Mouse (Mus musculus): ENCODE measurements around the gene Mboat7. TPM values are rescaled to one million over a fixed set of nuclear protein-coding genes. Genes with fewer than 3 reads are reported as not detected.

Mboat7 gene
- total RNA-seq, 2 experiments from 2014 or later = 121 to 124 TPM

DNA sequence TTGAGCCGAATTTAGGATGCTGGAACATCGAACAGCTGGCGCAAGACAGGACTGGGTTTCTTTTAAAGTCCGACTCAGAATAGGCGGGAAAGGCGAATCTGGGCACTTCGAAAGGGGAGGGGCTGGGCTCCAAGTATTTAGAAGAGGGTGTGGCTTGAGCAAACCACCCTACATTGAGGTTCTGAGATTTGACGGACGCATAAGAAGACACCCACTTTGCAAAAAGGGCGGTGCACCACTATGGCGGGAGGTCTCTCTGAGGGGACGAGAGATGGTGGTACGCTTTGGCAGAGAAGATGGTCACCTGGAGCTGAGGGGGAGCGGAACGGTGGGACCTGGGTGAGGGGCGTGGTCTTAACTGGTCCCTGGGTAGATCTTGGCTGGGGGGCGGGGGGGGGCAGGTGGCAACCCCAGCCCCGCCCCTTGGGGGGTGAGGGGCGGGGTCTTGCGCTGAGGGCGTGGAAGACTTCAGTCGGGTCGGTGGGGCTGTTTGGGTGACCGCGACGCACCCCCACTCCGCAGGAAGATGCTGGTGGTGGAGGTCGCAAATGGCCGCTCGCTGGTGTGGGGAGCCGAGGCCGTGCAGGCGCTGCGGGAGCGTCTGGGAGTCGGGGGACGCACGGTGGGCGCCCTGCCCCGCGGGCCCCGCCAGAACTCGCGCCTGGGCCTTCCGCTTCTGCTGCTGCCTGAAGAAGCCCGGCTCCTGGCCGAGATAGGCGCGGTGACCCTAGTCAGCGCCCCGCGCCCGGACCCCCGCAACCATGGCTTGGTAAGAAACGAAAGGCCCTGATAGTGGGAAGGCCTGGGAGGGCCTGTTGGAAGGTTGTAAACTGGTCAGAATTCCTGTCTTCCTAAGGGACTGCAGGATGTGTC lies 989 bp upstream of the Mboat7 start:
- DNase-seq (ENCODE audit: low spot score in 2 of 2) = peak; percentile 46 to 71

DNA sequence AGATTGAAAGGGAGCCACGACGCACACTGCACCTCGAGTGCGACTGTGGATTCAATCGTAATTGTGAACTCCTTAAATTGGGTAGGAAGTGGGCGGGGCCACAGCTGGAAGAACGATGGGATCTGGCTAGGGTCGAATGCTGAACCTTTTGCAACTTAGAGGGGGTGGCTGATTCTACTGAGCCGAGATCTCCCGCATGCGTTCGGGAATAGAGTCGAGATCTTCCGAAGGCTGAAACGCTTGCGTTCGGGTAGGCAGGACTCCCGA lies 419 bp upstream of the Mboat7 start:
- no peak for DNase-seq (ENCODE audit: low spot score in 2 of 2)

DNA sequence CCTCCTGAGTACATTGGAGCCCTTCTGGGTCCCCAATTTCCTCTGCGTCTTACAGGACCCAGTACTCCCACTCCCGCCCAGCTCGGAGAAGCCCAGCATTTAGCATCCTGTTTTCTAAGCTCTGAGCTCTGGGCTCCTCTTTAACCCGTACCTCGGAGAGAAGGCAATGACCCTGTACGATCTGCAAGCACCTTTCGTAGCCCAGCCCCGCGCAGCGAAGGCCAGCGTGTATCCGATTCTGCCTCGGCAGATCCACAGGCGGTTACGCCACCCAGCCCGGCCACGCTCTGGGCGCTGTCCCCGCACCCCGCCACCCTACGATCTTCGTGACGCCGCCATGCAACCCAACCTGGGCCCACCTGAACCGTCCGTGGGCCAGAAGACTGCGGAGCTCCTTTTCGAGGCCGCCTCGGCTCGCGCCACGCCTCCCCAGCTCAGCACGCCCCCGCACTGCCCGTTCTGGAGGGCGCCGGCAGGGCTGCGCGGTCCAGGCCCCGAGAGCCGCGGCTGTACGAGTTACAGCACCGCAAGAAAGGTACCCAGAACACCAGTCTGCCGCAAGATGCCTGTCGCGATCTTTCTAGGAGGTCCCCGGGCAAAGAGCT lies 839 bp downstream of the Mboat7 start, which contains the start of gene Tsen34:
Gene Tsen34 (plus strand): TSS at position 482 of the 605 bp plus-strand sequence.
- peak in 1 of 2 experiments; percentile 36 for DNase-seq (ENCODE audit: low spot score in 2 of 2)

DNA sequence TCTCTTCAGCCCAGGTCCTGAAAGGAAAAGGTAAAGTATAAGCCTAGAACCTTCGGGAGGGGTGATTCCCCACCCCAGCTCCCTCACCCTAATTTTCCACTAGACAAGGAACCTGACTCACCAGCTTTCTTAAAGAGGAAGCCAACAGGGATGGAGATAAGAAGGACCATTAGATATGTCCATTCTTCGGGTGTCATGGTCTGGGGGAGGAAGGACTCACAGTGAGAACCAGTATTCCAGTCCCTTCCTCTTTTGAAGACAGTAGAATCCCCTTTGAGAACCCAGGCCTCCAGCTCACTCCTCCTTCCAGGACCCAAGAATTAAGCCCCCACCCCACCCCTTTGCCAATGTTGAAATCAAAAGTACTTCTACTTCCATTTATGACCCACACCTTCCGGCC lies 1.4 kb downstream of the Mboat7 start:
- DNase-seq (ENCODE audit: low spot score in 2 of 2) = no peak

DNA sequence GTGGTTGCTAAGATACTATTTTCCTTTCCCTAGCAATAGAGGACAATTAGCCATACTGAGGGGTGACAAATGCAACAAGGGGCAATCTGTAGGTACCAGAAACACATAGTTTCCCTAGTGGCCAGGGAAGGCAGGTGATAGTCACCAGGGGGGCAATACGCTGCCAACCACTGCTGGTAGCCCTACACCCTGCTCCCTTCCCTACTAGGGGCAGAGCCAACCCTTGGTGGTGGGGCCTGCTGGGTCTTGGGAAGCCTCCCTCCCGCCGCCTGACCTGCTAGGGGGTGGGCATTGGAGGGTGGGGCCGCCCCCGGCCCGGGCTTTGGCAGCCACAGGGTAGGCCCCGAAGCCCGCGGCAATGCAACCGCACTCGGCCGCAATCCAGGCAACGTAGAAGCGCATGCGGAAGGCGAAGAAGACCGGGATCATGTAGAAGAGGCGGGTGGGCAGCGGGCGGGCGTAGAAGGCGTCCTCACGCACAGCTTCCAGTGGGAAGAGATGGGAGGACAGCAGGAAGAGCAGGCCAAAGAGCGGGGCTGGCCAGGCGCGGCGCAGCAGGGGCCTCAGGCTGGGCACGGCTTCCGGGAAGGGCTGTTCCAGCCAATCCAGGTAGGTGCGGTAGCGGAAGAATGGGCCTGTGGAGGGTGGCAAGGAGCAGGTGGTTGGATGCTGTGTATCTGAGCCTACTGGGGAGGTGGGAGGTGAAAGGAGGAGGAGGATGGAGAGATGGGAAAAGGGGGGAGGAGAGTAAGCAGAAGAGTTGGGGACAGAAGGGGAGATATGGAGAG lies 7.7 kb downstream of the Mboat7 start:
- no peak for DNase-seq (ENCODE audit: low spot score in 2 of 2)

DNA sequence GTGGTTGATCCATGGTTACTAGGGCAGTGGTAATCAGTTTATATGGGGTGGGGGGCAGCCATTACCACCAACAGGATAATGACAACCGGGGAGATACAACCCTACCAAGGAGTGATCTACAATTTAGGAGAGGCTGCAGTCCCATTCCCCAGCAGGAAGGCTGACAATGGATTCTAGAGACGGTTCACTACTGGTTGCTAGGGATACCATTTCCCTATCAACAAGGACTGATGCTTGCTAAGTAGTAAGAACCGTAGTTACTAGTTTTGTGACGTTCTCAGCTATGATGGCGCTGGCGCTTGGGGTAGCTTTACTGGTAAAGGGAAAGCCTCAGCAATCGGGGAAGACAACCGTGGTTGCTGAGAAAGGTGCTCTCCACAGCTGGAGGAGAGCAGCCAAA lies 8.6 kb downstream of the Mboat7 start:
- DNase-seq (ENCODE audit: low spot score in 2 of 2) = no peak

DNA sequence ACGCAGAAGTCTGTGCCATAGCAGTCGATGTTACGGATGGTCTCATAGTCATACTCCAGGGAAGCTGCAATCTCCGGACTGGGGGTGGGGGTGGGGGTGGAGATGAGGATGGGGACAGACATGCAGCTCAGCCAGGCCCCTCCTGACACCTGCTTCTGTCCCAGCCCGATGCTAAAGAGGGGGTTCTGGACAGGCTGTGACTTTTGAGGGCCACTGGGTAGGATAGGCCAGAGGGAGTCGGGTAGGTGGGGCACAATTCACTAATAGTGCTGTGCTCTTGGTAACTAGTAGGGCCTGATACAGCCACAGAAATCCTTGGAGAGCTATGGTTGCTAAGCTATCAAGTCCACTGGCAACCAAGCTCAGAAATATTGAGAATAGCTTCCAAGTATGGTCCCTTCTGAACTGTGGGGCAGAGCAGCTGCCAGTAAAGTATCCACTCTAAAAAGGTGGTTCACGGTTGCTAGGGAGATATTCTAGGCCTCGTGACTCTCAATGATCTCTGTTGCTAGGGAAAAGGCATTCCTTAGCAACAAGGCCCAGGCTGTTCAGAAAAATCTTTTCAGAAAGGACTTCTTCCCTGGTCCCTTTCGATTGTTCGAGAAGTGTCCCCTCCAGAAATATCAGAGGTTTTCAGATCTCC lies 9.3 kb downstream of the Mboat7 start:
- no peak for DNase-seq (ENCODE audit: low spot score in 2 of 2)

DNA sequence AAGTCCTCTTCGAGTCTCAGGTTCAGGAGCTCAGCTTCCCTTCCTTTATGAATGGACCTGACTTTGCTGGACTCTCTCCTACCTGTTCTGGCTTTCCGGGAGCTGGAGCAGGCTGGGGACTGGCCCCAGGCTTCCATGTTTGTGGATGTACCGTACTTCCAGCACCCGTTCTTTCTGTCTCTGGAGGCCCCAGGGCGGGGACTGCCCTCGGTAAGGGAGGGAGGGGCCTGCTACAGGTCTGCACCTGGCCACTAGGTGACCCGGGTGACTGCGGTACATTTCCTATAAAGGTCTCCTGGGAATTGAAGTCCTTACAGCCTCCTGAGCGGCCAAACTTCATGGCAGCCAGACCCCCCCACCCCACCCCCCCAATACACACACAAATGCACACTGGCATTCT lies 16.0 kb downstream of the Mboat7 start, which contains the start of gene Tmc4:
Gene Tmc4 (minus strand): TSS at position 212 of the 400 bp plus-strand sequence.
- DNase-seq (ENCODE audit: low spot score in 2 of 2) = no peak

DNA sequence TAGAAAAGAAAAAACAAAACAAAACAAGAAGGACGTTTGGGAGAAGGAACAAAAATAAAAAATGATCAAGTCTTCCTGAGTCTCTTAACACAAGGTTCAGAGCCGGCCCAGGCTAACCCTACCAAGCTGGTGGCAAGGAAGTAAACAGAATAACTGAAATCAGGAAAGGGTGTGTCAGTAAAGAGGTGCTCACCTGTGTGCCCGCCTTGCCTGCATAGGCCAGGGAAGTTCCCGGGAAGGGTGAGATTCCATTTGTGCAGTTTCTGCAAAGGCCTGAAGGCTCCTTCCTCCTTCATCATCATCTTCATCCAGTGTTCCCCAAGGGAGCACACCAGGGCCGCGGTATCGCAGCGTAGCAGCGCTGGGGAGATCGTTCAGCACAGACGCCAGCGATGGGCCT lies 17.0 kb downstream of the Mboat7 start:
- no peak for DNase-seq (ENCODE audit: low spot score in 2 of 2)

DNA sequence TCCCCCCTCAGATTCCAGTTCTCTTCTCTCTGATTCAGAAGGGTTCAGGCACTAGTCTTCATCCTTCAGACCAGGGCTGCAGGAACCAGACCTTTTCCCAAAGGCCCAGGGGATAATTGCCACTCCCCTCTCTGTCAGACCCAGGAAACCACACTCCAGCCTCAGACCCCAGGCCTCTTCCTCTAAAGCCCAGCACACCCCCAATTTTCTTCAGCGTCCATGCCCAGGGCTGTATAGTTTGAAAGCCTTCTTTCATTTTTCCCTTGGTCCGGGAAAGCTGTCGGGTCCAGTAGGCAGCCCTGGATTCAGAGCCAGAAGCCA lies 18.1 kb downstream of the Mboat7 start:
- no peak for DNase-seq (ENCODE audit: low spot score in 2 of 2)

DNA sequence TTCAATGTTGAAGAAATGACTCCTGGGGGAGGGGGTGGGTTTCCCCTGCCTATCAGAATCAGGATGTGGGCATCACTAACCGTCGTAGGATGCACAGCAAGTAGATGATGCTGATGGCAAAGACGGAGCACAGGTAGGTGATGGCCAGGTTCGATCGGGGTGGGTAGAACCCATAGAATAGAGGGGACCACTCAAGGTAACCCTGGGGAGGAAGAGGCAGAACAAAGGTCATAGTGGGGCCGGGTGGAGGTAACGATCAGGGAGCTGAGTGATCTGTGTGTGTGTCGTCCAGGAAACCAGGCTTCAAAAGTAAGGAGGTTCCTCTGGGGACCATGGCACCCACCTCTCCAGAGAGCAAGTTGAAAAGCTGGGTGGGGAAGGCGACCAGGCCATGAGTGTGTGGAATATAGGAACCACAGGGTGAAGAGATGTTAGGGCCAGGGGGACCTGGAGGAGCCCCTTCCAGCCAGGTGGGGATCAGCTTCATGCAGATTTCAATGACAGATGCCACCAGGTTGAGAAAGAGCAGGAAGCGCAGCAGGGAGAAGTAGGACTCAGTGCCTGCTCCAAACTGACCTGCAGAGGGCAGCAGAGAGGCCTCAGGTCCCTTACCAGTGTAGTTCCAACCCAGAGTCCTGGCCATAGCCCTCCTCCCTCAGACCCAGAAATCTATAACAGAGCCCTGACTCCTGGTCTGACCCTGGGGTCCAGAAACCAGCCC lies 18.7 kb downstream of the Mboat7 start:
- DNase-seq (ENCODE audit: low spot score in 2 of 2) = peak; percentile 76 to 84

DNA sequence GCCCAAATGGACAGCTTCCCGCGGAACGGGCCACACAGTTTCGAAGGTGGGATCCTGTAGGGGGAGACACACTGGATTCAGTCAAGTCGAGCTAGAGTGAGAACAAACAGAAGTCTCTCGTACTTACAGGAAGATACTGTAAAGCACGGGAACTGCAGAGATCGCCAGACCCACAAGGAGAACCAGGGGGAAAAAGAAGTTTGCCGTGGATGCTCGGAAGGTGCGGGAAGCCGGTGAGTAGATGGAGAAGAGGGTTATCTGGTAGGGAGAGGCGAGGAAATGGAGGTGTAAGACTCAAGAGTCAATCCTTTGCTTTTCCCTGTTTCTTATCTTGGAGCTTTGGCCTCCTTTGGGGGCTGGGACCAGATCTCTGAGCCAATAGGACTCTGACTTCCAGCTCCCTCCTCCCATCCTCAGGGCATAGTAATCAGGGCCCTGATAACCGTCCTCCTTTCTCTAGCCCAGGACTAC lies 26.4 kb downstream of the Mboat7 start:
- no peak for DNase-seq (ENCODE audit: low spot score in 2 of 2)

DNA sequence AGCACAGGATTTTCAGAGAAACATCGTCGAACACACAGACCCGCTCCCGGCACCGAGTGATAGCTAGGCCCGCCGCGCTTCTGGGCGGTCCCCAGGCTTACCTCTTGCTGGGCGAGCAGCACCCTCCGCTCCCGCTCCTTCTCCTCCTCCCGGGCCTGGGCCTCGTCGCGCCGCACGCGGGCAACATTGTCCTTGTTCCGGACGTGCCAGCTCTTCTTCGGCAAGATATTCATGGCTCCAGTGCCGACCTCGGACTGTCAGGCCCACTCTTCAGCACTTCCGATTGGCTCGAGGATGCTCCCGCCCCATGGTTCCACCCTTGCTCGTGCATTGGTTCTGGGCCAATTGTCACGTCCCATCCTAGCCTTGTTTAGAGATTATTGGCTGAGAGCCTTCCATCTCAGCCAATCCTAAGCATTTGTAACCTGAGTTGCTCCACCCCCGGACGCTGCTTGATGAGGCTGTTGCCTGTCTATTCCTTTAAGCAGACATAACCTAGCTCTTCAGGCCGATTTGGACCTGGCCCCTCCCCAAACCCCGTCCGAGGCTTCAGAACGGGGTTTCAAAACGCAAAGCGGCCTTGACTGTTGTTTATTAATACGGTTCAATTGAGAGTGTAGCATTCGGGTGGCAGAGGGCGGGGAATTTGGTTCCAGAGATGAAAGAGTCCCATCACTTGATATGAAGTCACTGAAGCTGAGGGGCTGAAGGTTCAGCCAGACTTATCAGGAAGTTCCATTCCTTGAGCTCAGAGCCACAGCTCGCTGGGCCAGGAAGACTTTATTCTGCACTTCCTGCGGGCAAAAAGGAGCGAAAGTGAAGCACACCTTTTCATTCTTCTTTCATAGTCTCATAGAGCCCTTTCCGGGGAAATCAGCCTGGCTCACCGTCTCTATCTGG lies 27.9 kb downstream of the Mboat7 start, which contains the start of gene Leng1:
Gene Leng1 (minus strand): TSS at position 626 of the 900 bp plus-strand sequence.
- DNase-seq (ENCODE audit: low spot score in 2 of 2) = peak; percentile 96 to 99

DNA sequence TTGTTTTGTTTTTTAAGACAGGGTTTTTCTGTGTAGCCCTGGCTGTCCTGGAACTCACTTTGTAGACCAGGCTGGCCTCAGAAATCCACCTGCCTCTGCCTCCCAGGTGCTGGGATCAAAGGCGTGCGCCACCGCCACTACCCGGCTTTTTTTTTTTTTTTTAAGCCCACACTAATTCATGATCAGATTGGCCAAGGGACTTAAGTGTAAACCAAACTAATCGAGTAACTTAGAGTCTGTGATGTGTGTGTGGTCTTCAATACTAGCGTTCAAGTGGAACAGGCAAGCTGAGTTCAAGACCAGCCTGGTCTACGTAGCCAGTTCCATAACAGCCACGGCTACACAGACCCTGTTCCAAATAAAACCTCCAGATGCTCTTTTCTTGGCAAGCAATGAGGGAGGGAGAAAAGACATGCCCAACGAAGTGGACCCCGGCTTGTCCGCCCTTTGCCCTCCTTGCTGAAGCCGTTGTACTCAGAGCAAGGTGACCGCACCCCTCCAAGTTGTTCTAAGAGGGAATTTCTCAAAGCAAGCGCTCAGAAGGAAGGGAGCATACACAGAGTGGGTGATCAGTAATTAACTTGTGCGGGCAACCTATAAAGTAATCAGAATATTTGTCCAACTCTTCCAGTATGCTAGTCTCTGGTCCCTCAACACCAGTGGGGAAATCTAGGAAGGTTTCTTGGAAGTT lies 28.7 kb downstream of the Mboat7 start:
- no peak for DNase-seq (ENCODE audit: low spot score in 2 of 2)

DNA sequence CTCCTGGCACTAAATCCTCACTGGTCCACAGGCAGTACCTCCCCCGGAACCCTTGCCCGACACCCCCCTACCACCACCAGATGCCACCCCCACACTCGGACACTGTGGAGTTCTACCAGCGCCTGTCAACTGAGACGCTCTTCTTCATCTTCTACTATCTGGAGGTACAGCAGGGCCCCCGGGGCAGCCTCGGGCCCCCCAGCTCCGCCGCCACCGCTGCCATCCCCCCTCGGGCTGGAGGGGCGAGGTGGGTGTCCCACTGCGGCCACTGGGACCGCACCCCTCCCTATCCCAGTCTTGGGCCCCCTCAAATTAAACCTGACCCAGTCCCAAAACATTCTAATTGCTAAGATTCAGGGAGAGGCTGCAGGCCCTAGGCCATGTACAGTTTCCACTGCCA lies 34.7 kb downstream of the Mboat7 start:
- no peak for DNase-seq (ENCODE audit: low spot score in 2 of 2)

DNA sequence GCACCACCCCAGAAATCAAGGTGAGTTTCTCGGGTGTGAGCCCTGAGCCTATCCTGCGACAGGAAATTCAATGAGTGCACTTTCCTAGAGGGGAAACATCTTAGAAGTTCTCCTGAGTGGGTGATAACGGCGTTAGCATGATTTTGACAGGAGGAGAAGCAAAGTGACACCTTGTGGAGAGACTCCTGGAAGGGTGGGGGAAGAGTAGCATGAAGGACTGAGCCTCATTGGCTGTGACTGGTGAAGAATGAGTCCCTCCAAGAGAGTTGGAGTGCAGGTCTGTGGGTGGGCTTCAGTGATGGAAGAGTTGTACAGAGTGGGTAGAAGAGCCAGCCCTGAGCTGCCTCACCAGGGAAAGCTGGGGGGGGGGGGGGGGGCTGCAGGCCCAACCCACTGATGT lies 36.4 kb downstream of the Mboat7 start:
- no peak for DNase-seq (ENCODE audit: low spot score in 2 of 2)

DNA sequence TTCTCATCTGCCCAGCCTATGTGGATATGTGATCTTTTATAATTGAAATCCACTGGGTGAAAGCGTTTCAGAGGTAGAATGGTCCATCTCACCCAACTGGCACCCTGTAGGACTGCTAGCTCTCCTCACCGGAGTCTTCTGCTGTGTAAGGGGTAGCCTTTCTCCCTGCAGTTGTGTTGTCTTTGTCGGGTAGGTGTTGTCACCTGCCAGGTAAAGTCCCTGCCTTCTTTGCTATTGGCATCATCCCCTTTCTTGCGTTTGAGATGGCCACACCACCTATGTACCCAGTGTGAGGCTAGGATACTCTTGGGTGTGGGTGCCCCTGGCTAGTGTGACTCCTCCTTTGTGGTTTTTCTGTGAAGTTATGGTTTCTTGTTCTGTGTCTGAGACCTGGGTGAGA lies 46.7 kb downstream of the Mboat7 start:
- DNase-seq (ENCODE audit: low spot score in 2 of 2) = no peak

DNA sequence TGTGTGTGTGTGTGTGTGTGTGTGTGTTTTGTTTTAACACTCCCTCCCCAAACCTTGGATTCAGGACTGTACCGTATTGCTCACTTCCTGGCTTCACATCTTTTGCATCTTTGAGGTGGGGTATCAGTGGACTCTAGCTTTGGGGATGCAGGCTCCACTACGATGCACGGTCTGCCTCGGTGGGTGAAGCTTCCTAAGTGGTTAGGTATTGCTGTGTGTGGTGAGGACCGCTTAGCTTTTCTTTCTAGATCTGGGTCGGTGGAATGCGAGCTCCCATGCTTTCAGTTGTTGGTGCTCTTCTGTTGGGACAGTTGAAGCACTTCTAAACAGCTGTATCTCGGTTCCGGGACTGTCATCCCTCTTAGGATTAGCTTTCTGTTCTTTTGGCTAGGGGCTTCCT lies 47.1 kb downstream of the Mboat7 start:
- DNase-seq (ENCODE audit: low spot score in 2 of 2) = no peak

DNA sequence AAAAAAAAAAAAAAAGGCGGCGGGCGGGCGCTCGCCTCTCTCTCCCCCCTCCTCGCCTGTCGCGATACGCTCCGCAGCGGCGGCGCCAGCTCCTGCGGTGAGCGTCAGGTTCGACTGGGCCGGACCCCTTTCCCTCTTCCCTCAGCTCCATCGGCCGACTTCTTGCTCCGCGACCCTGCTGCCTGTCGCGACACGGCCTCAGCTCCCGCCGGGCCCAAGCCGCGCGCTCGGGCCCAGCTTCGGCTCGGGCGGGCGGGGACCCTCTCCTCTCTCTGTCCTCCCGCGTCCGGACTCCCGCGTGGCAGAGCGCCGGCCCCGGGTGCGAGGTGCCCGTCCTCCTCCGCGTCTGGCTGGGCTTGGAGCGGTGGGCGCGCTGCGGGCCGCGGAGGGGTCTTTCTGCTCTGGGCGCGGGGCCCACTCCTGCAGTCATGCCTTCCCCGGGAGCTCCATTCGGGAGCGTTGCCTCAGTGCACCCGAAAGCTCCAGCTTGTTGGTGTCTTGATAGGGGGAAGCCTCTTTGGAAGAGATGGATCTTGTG lies 47.8 kb downstream of the Mboat7 start:
- no peak for DNase-seq (ENCODE audit: low spot score in 2 of 2)

Data from layer of hippocampus, postnatal 14 days (tissue).